Mouse (Mus musculus) forebrain, embryonic 10.5 days (tissue): Measurements from ENCODE around the gene Lypd6b. TPM values are rescaled to one million over a fixed set of nuclear protein-coding genes. Genes with fewer than 3 reads are reported as not detected.

Experiments used
- DNase-seq: peaks from one replicate; pipeline ENCODE4 v3.0.0-alpha.2; 2017; ENCODE audit warnings: low spot score; ENCODE audit errors: extremely low spot score
- H3K27ac ChIP-seq: fragments of 300-500 bp; sonication (generic); 2 replicates; pipeline ENCODE4 v1.5.1; 2016; ENCODE audit warnings: mild to moderate bottlenecking
- H3K27me3 ChIP-seq: fragments of 300-500 bp; sonication (generic); 2 replicates; pipeline ENCODE4 v1.6.1; 2016; ENCODE audit warnings: mild to moderate bottlenecking; ENCODE audit not compliant: poor library complexity, severe bottlenecking
- H3K36me3 ChIP-seq: fragments of 300-500 bp; sonication (generic); replicated peaks from 2 replicates; pipeline ENCODE4 v1.6.1; 2016; ENCODE audit warnings: mild to moderate bottlenecking, moderate library complexity
- H3K4me1 ChIP-seq: fragments of 300-500 bp; sonication (generic); 2 replicates; pipeline ENCODE4 v1.6.1; 2016
- H3K4me3 ChIP-seq: fragments of 300-500 bp; sonication (generic); 2 replicates; pipeline ENCODE4 v1.5.1; 2016; ENCODE audit warnings: mild to moderate bottlenecking, moderate library complexity
- H3K9me3 ChIP-seq: fragments of 300-500 bp; sonication (generic); 2 replicates; pipeline ENCODE4 v1.6.1; 2016; ENCODE audit warnings: mild to moderate bottlenecking, moderate library complexity
- WGBS: fragments of 180-500 bp; shearing (Covaris S2); methylation state at CpG from one replicate; pipeline ENCODE4 v1.1.7; 2016; 5-methylcytosine and 5-hydroxymethylcytosine counted together
- polyA plus RNA-seq: library from polyadenylated mRNA; unstranded; fragments of >200 nt; fragmentation: Nextera tagmentation; extraction: Ambion mirVana; gene quantifications from 2 replicates; pipeline ENCODE4 v1.2.1, GENCODE M21; 2016

Gene Lypd6b
- polyA plus RNA-seq, 1 experiment from 2014 or later = 1.5 TPM

DNA sequence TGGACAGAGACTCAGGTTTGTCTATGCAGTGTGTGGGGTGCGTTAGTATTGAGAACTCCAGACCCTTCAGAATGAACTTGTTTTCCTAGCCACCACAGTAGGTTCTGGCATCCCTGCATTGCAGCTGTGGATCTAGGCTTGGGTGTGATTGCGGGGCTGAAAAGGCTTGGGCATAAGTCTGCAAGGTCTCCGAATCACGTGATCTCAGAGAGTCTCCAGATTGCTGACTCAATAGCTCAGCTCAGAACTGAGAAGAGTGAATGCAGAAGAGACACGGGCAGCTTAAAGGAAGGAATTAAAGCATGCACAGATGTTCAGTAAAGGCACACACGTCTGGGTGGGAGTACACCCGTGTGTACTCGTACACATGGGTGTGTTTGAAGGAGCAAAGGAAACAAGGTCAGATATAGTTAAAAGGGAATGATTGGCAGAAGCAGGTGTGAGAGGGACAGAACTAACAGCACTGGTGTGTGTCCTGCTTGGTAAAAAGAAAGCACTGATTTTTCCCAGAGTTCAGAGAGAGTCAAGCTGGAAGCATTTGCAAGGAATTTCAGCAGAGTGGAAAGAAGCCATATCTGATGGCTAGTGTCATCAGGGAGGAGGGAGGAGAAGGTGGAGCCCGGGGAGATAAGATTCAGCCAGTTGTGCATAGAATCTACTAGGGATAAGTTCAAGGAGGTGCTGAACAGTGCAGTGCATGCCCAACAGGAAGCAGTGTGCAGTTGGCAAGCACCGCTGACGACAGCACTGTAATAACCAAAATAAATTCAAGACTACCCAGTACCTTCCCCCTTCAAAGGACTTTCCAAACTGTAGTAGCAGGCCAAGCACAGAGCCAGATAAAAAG, 37.5 kb upstream of the Lypd6b start:
- DNase-seq = no peak
- Histone ChIP-seq H3K27me3 (no peaks in the 10 kb centered on the region), H3K36me3 (peaks cover 95% of the 10 kb centered on the region), H3K9me3 (no peaks in the 10 kb centered on the region), H3K27ac (no peak overlapping the region), H3K4me1 (peaks cover 3% of the 10 kb centered on the region), H3K4me3 (no peak overlapping the region)
- WGBS = 93% methylated on average over 11 of the region's 11 CpGs

- Histone ChIP-seq H3K36me3 (peaks cover 95% of the 10 kb centered on the region), H3K4me3 (no peak overlapping the region), H3K27ac (no peak overlapping the region), H3K4me1 (peaks cover 8% of the 10 kb centered on the region), H3K9me3 (no peaks in the 10 kb centered on the region), H3K27me3 (no peaks in the 10 kb centered on the region)
- 91% methylated on average over 10 of the region's 10 CpGs for WGBS
- no peak for DNase-seq
Measured at GRCm38 (mm10) chr2:49751544-49752210, 35.8 kb upstream of the Lypd6b start.

- H3K9me3 ChIP-seq = no peaks in the 10 kb centered on the region
- peaks cover 8% of the 10 kb centered on the region for H3K4me1 ChIP-seq
- peaks cover 95% of the 10 kb centered on the region for H3K36me3 ChIP-seq
- H3K4me3 ChIP-seq = no peak overlapping the region
- H3K27ac ChIP-seq = no peak overlapping the region
- WGBS = 93% methylated on average over 8 of the region's 8 CpGs
- no peak for DNase-seq
- no peaks in the 10 kb centered on the region for H3K27me3 ChIP-seq
Measured at GRCm38 (mm10) chr2:49752211-49752607, 35.3 kb upstream of the Lypd6b start.

GRCm38 (mm10) chr2:49753062-49753461, 34.4 kb upstream of the Lypd6b start:
- no peak for DNase-seq
- no peaks in the 10 kb centered on the region for H3K9me3 ChIP-seq
- H3K27ac ChIP-seq = no peak overlapping the region
- H3K27me3 ChIP-seq = no peaks in the 10 kb centered on the region
- H3K4me3 ChIP-seq = no peak overlapping the region
- 94% methylated on average over 3 of the region's 3 CpGs for WGBS
- peaks cover 8% of the 10 kb centered on the region for H3K4me1 ChIP-seq
- H3K36me3 ChIP-seq = peaks cover 97% of the 10 kb centered on the region

DNA sequence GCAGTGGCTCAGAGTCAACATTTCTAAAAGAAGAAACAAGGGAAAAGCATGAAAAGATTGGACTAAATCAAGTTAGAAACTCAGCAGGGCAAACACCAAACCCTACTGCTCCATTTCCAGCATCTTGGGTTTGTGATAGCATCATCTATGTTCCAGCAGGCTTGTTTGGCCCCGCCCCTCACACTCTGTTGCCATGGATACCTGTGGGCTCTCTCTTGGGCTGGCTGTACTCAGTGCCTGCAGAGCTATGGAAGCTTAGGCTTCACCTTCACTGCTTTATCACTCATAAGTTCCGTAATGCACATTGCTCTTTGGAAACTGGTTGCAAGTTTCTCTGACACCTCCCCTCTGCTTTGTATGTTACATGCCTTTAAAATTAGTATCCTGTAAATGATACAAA, 32.4 kb upstream of the Lypd6b start:
- peaks cover 99% of the 10 kb centered on the region for H3K36me3 ChIP-seq
- H3K9me3 ChIP-seq = no peaks in the 10 kb centered on the region
- WGBS = 67% methylated on average over 2 of the region's 2 CpGs
- DNase-seq = peak; percentile 31
- H3K4me1 ChIP-seq = peaks cover 8% of the 10 kb centered on the region
- no peak overlapping the region for H3K27ac ChIP-seq
- H3K27me3 ChIP-seq = no peaks in the 10 kb centered on the region
- no peak overlapping the region for H3K4me3 ChIP-seq

DNA sequence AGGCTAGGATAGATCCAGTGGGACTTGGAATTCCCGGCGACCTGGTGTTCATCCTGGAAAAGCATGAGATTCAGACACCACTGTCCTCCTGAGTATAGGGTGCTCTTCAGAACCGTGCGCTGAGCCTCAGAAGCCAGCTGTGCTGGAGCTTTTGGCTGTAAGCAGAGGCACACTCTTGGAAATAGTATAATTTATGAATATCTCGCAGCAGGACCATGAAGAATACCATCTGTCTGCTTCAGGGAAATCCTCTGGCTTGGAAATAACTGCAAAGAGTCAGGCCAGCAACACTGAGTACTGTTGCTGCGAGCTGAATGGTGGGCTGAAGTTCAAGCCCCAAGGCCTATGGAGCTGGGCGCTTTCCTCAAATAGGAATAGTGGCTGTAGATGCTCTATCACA, 29.9 kb upstream of the Lypd6b start:
- H3K9me3 ChIP-seq = no peaks in the 10 kb centered on the region
- H3K36me3 ChIP-seq = peaks cover 99% of the 10 kb centered on the region
- 95% methylated on average over 7 of the region's 7 CpGs for WGBS
- peaks cover 8% of the 10 kb centered on the region for H3K4me1 ChIP-seq
- H3K4me3 ChIP-seq = no peak overlapping the region
- no peak for DNase-seq
- H3K27ac ChIP-seq = no peak overlapping the region
- H3K27me3 ChIP-seq = no peaks in the 10 kb centered on the region

DNA sequence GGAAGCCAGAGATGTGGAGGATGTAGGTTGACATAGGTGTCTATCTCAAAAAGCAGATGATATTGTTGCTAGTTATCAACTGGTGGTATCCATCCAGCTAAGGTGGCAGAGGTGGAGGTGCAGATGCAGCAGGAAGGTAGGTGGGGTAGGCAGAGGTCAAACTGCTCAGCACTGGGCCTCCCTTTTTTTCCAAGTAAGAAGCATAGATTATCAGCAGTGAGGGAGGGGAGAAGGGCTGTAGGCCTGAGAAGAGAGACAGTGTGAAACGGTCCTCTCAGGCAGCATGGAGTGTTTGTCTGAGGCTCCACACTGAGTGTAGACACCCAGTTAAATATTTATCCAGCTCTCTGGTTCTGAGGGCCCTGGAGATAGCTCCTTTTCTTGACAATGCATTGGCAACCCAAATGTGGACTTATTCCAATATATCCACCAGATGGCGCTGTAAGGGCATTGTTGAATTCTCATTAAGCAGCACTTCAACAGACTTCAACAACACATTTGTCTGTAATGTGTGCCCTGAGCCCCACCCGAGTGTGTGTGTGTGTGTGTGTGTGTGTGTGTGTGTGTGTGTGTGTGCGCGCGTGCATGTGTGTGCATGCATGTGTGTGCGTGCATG, 23.0 kb upstream of the Lypd6b start:
- Histone ChIP-seq H3K4me1 (no peaks in the 10 kb centered on the region), H3K4me3 (no peak overlapping the region), H3K27ac (no peak overlapping the region), H3K27me3 (no peaks in the 10 kb centered on the region), H3K36me3 (peaks cover 89% of the 10 kb centered on the region), H3K9me3 (peaks cover 6% of the 10 kb centered on the region; the same call in 1 of the 2 replicates)
- DNase-seq = peak; percentile 53
- 52% methylated on average over 7 of the region's 7 CpGs for WGBS

- peaks cover 77% of the 10 kb centered on the region for H3K36me3 ChIP-seq
- WGBS = 82% methylated on average over 2 of the region's 2 CpGs
Measured at GRCm38 (mm10) chr2:49768916-49769315, 18.6 kb upstream of the Lypd6b start.

GRCm38 (mm10) chr2:49770440-49770839, 17.0 kb upstream of the Lypd6b start:
- Histone ChIP-seq H3K36me3 (peaks cover 75% of the 10 kb centered on the region), H3K27ac (no peak overlapping the region), H3K4me3 (no peak overlapping the region), H3K4me1 (no peaks in the 10 kb centered on the region), H3K27me3 (no peaks in the 10 kb centered on the region), H3K9me3 (no peaks in the 10 kb centered on the region)
- no peak for DNase-seq
- WGBS = 92% methylated on average over 5 of the region's 5 CpGs

More at GRCm38 (mm10) chr2:49768916-49769315, 18.6 kb upstream of the Lypd6b start:
- Histone ChIP-seq H3K9me3 (no peaks in the 10 kb centered on the region), H3K4me1 (no peaks in the 10 kb centered on the region), H3K27me3 (no peaks in the 10 kb centered on the region), H3K27ac (no peak overlapping the region), H3K4me3 (no peak overlapping the region)
- DNase-seq = no peak

- no peaks in the 10 kb centered on the region for H3K27me3 ChIP-seq
- no peak for DNase-seq
- no peak overlapping the region for H3K27ac ChIP-seq
- 78% methylated on average over 11 of the region's 11 CpGs for WGBS
- peaks cover 71% of the 10 kb centered on the region for H3K36me3 ChIP-seq
- no peak overlapping the region for H3K4me3 ChIP-seq
- H3K4me1 ChIP-seq = no peaks in the 10 kb centered on the region
- H3K9me3 ChIP-seq = no peaks in the 10 kb centered on the region
Measured at GRCm38 (mm10) chr2:49771172-49771571, 16.3 kb upstream of the Lypd6b start.

GRCm38 (mm10) chr2:49773194-49773931, 14.1 kb upstream of the Lypd6b start:
- WGBS = 93% methylated on average over 10 of the region's 10 CpGs
- no peaks in the 10 kb centered on the region for H3K27me3 ChIP-seq
- peaks cover 50% of the 10 kb centered on the region for H3K36me3 ChIP-seq
- DNase-seq = no peak
- H3K9me3 ChIP-seq = no peaks in the 10 kb centered on the region
- H3K4me1 ChIP-seq = peaks cover 8% of the 10 kb centered on the region; the same call in 1 of the 2 replicates
- no peak overlapping the region for H3K27ac ChIP-seq
- H3K4me3 ChIP-seq = no peak overlapping the region

DNA sequence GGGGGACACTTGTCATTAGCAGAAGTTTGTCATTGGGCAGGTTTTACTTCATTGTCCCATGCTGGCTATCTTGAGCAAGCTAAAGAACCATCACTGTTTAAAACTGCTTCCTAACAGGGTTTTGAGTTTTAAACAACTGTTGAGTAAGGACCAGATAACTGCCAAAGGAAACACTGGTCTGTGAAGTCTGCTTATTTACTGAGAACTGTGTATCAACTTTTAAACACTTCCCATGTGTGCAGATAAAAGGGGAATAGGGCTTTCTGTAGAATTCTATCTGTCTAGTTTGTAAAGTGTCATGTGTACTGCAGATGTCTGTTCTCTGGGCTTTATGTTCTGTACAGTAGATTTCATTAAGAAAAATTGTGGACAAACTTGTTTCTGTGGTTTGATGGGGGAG, 13.3 kb upstream of the Lypd6b start:
- DNase-seq = no peak
- H3K27me3 ChIP-seq = no peaks in the 10 kb centered on the region
- H3K36me3 ChIP-seq = peaks cover 42% of the 10 kb centered on the region
- no peak overlapping the region for H3K4me3 ChIP-seq
- no peak overlapping the region for H3K27ac ChIP-seq
- no peaks in the 10 kb centered on the region for H3K9me3 ChIP-seq
- peaks cover 8% of the 10 kb centered on the region; the same call in 1 of the 2 replicates for H3K4me1 ChIP-seq
